Mouse (Mus musculus): ENCODE results near the gene Ttll11. TPM values are rescaled to one million over a fixed set of nuclear protein-coding genes. Genes with fewer than 3 reads are reported as not detected.

The Ttll11 gene
- polyA plus RNA-seq, 1 experiment from 2014 or later, result 0.63 TPM

DNA sequence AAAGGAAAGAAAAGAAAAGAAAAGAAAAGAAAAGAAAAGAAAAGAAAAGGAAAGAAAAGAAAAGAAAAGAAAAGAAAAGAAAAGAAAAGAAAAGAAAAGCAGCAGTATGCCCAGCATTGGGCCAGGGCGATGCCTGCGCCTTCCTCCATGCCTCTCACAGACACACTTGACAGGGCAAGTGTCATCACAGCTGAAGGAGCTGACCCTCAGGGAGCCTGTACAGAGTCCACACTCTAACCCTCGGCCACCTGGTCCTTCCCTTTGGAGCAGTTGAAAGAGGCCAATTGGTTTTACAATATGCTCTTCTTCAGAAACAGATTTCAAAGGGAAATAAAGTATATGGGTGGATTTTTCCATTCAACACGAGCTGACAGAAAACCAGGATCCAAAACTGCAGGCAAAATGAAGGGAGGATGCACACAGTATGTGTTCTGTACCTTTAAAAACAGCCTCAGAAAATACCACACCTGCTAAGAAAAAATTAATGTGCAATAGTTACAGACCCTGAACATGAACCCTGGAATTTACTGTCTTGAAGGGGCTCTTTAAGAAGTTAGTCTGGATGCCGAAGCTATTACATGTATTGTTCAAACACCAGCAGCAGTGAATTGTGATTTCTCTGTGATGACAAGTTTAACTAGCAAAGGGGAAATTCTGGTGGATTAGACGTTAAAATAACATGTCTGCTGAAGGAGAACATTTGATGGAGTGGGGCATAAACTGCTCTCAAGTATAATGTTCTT lies 7.3 kb downstream of the Ttll11 start:
- Histone ChIP-seq H3K27me3 (no peaks in the 10 kb centered on the region), H3K27ac (replicated peaks) (no peak overlapping the region), H3K4me2 (no peak overlapping the region), H3K9me3 (replicated peaks) (no peaks in the 10 kb centered on the region), H3K9ac (no peak overlapping the region), H3K4me1 (replicated peaks) (peaks cover 5% of the 10 kb centered on the region; the same call in 1 of the 2 replicates), H3K36me3 (replicated peaks) (0 out of 2 replicates have a peak, but pooled peaks cover 4% of the 10 kb centered on the region), H3K4me3 (replicated peaks) (no peak overlapping the region)
- no peak for ATAC-seq (ENCODE audit: insufficient read depth)
- 57% methylated on average over 6 of the region's 6 CpGs for WGBS (ENCODE audit: insufficient replicate concordance)

DNA sequence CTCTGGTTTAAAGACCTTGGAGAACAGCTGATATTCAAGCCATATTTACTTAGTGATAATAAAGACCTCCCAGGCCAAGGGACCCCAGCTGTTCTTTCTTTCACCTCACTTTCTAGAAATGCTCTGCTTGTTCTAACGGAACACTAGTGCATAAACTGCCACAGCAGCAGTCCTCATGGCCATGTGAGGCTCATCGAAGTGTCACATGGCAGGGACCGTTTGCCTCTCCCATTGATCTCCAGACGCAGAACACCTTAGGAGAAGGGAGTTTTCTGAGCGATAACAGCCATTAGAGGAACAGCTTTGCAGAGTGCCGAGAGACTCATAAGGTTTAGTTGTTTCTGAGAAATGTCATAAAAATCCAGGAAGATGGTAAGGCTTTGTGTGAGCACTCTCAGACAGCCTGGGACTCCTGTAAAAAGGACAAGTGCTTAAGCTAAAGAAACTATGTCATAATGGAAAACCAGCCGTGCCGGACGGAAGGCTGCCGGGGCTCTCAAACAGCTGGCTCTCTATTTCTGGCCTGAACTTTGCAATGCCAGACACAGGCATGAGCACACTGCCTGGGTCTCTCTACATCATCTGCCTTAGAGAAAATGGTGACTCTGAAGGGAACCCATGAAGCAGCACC lies 13.7 kb downstream of the Ttll11 start:
- Histone ChIP-seq H3K4me2 (no peak overlapping the region), H3K4me3 (replicated peaks) (no peak overlapping the region), H3K27me3 (no peaks in the 10 kb centered on the region), H3K9me3 (replicated peaks) (no peaks in the 10 kb centered on the region), H3K9ac (no peak overlapping the region), H3K4me1 (replicated peaks) (no peaks in the 10 kb centered on the region), H3K27ac (replicated peaks) (no peak overlapping the region), H3K36me3 (replicated peaks) (no peaks in the 10 kb centered on the region)
- ATAC-seq (ENCODE audit: insufficient read depth), result no peak
- WGBS (ENCODE audit: insufficient replicate concordance), result 69% methylated on average over 10 of the region's 10 CpGs

DNA sequence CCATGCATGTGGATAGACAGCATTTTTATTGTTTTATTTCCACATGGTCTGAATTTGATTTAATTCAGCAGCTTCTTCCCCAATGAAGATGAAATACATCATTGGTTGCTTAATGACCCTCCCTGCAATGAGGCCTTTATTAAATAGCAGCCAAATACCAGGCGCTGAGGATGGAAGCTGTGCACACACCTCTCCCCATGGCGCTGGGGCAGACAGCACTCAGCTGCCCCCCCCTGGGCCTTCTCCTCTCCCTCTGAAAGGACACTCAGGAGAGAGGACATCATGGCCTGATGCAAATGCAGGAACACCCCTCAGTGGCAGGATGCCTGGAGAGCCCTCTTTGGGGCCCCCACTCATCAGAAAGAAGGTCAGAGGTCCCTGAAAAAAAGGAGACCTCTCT lies 16.4 kb downstream of the Ttll11 start:
- no peak for ATAC-seq (ENCODE audit: insufficient read depth)
- H3K4me3 ChIP-seq (replicated peaks), result no peak overlapping the region
- no peaks in the 10 kb centered on the region for H3K27me3 ChIP-seq
- no peaks in the 10 kb centered on the region for H3K9me3 ChIP-seq (replicated peaks)
- H3K4me1 ChIP-seq (replicated peaks), result no peaks in the 10 kb centered on the region
- WGBS (ENCODE audit: insufficient replicate concordance), result 52% methylated on average over 2 of the region's 2 CpGs
- H3K36me3 ChIP-seq (replicated peaks), result no peaks in the 10 kb centered on the region
- no peak overlapping the region for H3K4me2 ChIP-seq
- no peak overlapping the region for H3K9ac ChIP-seq
- no peak overlapping the region for H3K27ac ChIP-seq (replicated peaks)

DNA sequence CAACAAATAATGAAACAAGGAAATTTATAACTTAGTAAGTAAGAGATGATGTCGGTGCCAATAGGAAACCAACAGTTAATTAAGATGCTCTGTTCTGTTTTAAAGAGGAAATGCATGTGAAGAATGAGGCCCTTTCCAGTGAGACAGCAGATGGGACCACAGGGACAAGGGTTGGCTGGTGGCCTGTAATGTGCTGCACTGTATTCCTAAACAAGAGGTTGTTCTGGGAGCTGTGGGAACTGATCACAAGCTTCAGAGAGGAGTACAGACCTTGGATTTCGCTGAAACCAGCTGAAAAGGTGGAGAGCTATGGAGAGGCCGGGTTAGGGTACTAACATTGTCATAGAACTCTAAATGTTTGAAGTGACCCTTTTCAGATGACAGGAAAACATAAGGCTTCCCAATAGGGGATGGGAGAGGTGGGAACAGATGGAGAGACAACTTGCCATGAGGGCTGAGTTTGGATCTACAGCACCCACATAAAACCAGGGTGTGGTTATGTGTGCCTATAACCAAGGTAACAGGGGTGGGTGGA lies 18.1 kb downstream of the Ttll11 start:
- H3K4me3 ChIP-seq (replicated peaks), result no peak overlapping the region
- H3K9me3 ChIP-seq (replicated peaks), result no peaks in the 10 kb centered on the region
- WGBS (ENCODE audit: insufficient replicate concordance), result 52% methylated on average over 3 of the region's 3 CpGs
- no peak overlapping the region for H3K9ac ChIP-seq
- no peak overlapping the region for H3K27ac ChIP-seq (replicated peaks)
- ATAC-seq (ENCODE audit: insufficient read depth), result no peak
- no peaks in the 10 kb centered on the region for H3K4me1 ChIP-seq (replicated peaks)
- H3K4me2 ChIP-seq, result no peak overlapping the region
- no peaks in the 10 kb centered on the region for H3K36me3 ChIP-seq (replicated peaks)
- H3K27me3 ChIP-seq, result no peaks in the 10 kb centered on the region

DNA sequence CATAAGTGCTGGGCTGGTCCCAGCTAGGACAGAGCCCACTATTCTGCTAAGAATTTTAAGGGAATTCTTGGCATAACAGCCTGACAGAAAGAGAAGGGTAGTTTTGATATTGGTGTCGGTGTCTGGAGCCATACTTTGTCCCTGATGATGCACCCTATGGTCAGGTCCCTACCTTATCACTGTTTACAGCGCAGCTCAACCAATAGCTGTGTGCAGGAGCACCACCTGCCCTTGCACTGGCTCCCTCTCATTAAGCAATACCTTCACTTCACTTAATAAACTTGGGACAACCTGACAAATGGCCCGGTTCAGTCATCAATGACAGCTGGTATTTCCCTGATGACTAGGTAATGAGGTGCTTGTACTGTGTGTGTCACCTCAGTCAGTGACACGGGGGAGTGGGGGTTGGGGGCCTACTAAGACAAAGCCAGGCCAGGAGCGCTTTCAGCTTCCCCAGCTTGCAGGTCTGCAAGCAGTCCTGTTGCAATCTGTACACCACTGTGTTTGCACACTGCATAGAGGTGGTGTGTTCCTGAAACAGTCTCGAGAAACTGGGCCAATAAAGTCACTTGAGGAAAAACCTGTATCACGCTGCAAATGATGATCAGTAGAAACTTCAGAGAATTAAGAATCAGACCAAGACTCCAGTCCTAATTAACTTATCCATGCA lies 22.1 kb downstream of the Ttll11 start:
- 51% methylated on average over 7 of the region's 7 CpGs for WGBS (ENCODE audit: insufficient replicate concordance)

DNA sequence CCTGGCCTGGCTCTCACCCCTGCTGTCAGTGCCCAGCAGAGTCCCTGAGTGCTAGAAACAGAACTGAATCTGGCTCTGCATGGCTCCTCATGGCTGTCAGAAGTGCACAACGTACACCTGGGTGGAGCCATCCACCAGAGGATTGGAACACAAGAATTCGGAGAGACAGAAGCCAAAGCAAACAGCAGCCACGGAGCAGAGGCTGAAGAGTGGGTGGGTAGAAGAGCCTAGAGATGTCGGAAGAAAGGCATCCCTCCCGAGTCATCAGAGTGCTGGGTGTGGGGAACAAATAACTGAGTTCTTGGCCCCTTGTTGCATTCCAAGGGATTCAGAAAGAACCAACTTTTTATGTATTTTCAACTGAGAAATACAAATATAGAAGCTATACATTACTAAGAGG lies 24.5 kb downstream of the Ttll11 start:
- Histone ChIP-seq H3K9ac (no peak overlapping the region), H3K36me3 (replicated peaks) (no peaks in the 10 kb centered on the region), H3K27me3 (no peaks in the 10 kb centered on the region), H3K4me3 (replicated peaks) (no peak overlapping the region), H3K4me2 (no peak overlapping the region), H3K4me1 (replicated peaks) (no peaks in the 10 kb centered on the region), H3K27ac (replicated peaks) (no peak overlapping the region), H3K9me3 (replicated peaks) (no peaks in the 10 kb centered on the region)
- 47% methylated on average over 5 of the region's 5 CpGs for WGBS (ENCODE audit: insufficient replicate concordance)
- ATAC-seq (ENCODE audit: insufficient read depth), result no peak

More for the DNA sequence above, 22.1 kb downstream of the Ttll11 start:
- Histone ChIP-seq H3K4me3 (replicated peaks) (no peak overlapping the region), H3K27ac (replicated peaks) (no peak overlapping the region), H3K4me1 (replicated peaks) (no peaks in the 10 kb centered on the region), H3K27me3 (no peaks in the 10 kb centered on the region), H3K9me3 (replicated peaks) (no peaks in the 10 kb centered on the region), H3K4me2 (no peak overlapping the region), H3K9ac (no peak overlapping the region), H3K36me3 (replicated peaks) (no peaks in the 10 kb centered on the region)
- peak; percentile 73 for ATAC-seq (ENCODE audit: insufficient read depth)

DNA sequence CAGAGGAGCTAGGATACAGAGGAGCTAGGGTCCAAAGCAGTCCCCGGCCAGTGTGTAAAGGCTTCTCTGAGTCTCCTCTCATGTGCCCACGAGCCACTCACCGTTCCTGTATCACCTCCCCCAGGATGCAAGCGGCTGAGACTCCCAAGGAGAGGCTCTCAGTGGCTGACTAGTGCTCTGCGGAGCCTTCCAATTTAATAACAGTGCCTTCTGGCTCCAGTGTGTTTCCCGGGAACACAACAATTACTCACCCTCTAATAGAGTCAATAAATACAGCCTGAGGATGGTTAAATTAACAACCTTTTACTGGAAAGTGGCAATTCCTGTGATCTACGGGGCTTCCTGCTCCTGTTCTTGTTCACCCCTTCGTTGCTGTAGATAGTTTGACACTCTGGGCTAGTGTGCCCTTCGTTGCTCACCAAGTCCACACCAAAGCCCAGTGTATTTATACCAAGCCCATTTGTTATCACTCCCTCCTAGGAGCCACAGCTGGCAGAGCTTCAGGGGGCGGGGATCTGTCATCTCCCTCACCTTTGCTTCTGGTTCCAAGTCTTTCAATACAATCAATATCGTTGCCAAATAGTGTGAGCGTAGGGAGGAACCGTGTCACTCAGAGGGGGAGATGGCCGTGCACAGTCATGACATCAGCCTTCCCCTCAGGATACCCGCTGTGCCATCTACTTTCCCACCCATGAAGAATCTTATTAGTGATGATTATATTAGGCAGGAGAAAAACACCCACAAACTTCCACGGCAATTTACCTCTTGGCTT lies 27.3 kb downstream of the Ttll11 start:
- no peak for ATAC-seq (ENCODE audit: insufficient read depth)
- WGBS (ENCODE audit: insufficient replicate concordance), result 54% methylated on average over 16 of the region's 16 CpGs
- no peak overlapping the region for H3K4me2 ChIP-seq

DNA sequence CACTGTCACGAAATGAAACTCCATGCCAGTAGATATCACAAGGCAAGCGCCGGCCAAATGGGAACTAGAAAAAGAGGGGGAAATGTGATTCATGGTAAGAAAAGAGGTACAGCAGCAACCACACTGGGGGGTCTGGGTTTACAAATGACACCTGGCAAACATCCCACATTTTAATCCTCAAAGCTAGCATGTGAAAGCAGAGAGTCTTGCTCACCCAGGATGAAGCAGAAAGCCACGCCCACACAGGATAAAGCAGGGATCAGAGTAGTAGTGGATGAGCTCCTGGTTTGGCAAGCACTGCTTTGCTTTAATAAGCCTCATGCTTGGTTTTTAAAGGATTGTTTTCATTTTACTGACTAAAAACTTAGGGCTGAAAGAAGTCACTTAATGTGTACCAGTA lies 34.8 kb downstream of the Ttll11 start:
- H3K4me3 ChIP-seq (replicated peaks), result no peak overlapping the region
- no peak overlapping the region for H3K4me2 ChIP-seq
- no peaks in the 10 kb centered on the region for H3K36me3 ChIP-seq (replicated peaks)
- 65% methylated on average over 4 of the region's 4 CpGs for WGBS (ENCODE audit: insufficient replicate concordance)
- H3K9ac ChIP-seq, result no peak overlapping the region
- no peaks in the 10 kb centered on the region for H3K27me3 ChIP-seq
- no peaks in the 10 kb centered on the region for H3K9me3 ChIP-seq (replicated peaks)
- H3K27ac ChIP-seq (replicated peaks), result no peak overlapping the region
- ATAC-seq (ENCODE audit: insufficient read depth), result no peak
- H3K4me1 ChIP-seq (replicated peaks), result no peaks in the 10 kb centered on the region

More for the DNA sequence above, 27.3 kb downstream of the Ttll11 start:
- no peak overlapping the region for H3K9ac ChIP-seq
- no peak overlapping the region for H3K4me3 ChIP-seq (replicated peaks)
- no peaks in the 10 kb centered on the region for H3K27me3 ChIP-seq
- no peaks in the 10 kb centered on the region for H3K36me3 ChIP-seq (replicated peaks)
- H3K9me3 ChIP-seq (replicated peaks), result no peaks in the 10 kb centered on the region
- no peak overlapping the region for H3K27ac ChIP-seq (replicated peaks)
- H3K4me1 ChIP-seq (replicated peaks), result no peaks in the 10 kb centered on the region

DNA sequence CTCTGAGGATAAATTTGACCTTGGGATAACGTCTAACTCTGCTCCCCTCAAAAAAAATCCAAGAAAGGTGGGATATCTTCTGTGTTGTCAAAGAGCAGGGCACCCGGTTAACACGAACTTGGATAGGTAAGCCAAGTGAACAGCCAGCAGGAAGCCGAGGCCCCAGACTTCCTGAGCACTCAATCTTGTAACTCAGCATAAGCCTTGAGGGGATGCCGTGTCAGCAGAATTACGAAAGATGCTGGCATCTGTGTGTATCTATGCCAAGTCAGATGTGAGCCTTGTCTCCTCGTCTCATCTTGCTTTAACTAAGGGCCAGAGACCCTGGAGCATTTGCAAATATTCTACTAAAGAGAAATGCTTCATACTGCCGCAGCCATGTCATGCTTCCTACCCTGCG lies 36.8 kb downstream of the Ttll11 start:
- no peaks in the 10 kb centered on the region for H3K4me1 ChIP-seq (replicated peaks)
- H3K9me3 ChIP-seq (replicated peaks), result no peaks in the 10 kb centered on the region
- H3K4me2 ChIP-seq, result no peak overlapping the region
- no peak for ATAC-seq (ENCODE audit: insufficient read depth)
- H3K36me3 ChIP-seq (replicated peaks), result no peaks in the 10 kb centered on the region
- H3K27me3 ChIP-seq, result no peaks in the 10 kb centered on the region
- no peak overlapping the region for H3K27ac ChIP-seq (replicated peaks)
- no peak overlapping the region for H3K4me3 ChIP-seq (replicated peaks)
- 33% methylated on average over 9 of the region's 9 CpGs for WGBS (ENCODE audit: insufficient replicate concordance)
- no peak overlapping the region for H3K9ac ChIP-seq

DNA sequence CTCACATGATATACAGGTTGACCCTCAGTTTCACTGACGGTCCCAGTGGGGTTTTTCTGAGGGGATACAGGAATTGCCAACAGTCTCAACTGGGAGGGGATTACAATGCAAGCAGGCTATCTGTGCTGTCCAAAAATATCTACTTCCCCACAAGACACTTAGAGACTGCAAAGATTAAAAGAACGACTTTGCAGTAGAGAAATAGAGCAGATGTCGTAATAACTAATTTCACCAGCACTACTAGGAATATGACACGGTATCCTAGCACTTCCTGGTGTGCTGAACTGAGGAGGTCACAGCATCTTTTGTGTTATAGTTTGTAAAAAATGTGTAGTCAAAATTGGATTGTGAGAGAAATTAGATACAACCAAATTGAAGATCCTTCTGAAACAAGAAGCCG lies 44.7 kb downstream of the Ttll11 start:
- ATAC-seq (ENCODE audit: insufficient read depth), result no peak
- Histone ChIP-seq H3K4me3 (replicated peaks) (no peak overlapping the region), H3K27ac (replicated peaks) (no peak overlapping the region), H3K9me3 (replicated peaks) (no peaks in the 10 kb centered on the region), H3K9ac (no peak overlapping the region), H3K4me2 (no peak overlapping the region), H3K36me3 (replicated peaks) (no peaks in the 10 kb centered on the region), H3K4me1 (replicated peaks) (no peaks in the 10 kb centered on the region), H3K27me3 (no peaks in the 10 kb centered on the region)
- 35% methylated on average over 5 of the region's 5 CpGs for WGBS (ENCODE audit: insufficient replicate concordance)

DNA sequence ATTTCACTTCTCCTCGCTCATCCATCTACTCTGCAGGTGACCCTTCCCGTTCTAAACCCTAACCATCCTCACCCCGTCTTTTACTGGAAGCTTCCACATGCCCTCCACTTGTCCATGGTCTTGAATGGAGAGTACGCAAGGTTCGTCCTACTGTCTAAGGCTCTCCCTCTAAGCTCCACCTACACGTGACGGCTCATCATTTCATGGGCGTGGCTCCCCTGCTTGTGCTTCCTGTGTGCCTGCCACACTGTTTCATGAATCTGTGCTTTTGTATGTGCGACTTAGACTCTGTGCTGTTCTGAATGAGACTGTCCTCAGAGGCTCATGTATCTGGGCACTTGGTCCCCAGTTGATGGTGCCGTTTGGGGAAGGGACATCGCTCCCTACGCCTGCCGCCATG lies 46.6 kb downstream of the Ttll11 start:
- no peaks in the 10 kb centered on the region for H3K27me3 ChIP-seq
- no peak overlapping the region for H3K4me2 ChIP-seq
- no peak for ATAC-seq (ENCODE audit: insufficient read depth)
- no peaks in the 10 kb centered on the region for H3K9me3 ChIP-seq (replicated peaks)
- no peak overlapping the region for H3K9ac ChIP-seq
- 70% methylated on average over 13 of the region's 13 CpGs for WGBS (ENCODE audit: insufficient replicate concordance)
- H3K4me3 ChIP-seq (replicated peaks), result no peak overlapping the region
- H3K27ac ChIP-seq (replicated peaks), result no peak overlapping the region
- H3K4me1 ChIP-seq (replicated peaks), result no peaks in the 10 kb centered on the region
- no peaks in the 10 kb centered on the region for H3K36me3 ChIP-seq (replicated peaks)

Measured in liver, embryonic 15.5 days (tissue).